Mouse (Mus musculus) embryonic stem cell, embryonic (primary cell): ENCODE measurements around the gene Gale.

ENCODE experiments used
- CTCF ChIA-PET, 4 experiments: fragments of 300-600 bp in 2 of 4; fragments of 350-600 bp in 2 of 4; sonication (Branson Sonifier 250); formaldehyde crosslinking; loops; one replicate each; lab custom pipeline; 2022; ENCODE audit warnings: inconsistent platforms in 2 of 4; lab: Charles Lee
- POLR2A ChIA-PET, 4 experiments: fragments of 300-600 bp in 2 of 4; fragments of 350-600 bp in 2 of 4; sonication (Branson Sonifier 250); formaldehyde crosslinking; loops; one replicate each; lab custom pipeline; 2022; ENCODE audit warnings: antibody characterized with exemption in 4 of 4, inconsistent platforms in 1 of 4; lab: Charles Lee

Gene Gale

DNA sequence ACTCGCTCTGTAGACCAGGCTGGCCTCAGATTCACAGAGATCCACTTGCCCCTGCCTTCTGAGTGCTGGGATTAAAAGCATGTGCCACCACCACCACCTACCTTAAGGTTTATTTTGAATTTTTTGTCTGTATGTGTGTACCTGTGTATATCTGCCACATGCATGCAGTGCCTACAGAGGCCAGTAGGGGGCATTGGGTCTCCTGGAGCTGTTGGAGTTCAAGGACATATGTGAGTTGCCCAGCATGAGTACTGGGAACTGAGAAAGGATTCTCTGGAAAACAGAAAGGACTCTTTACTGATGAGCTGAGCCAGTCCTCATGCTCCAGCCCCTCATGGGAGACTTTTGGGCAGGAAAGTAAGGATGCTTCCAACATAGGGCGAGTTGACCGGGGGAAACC, 12.0 kb upstream of the Gale start:
- CTCF ChIA-PET = interaction anchor here in 3 of 4 experiments (0.6 to 1.7 kb wide), 15 partner anchors 9 to 290 kb away, joined by 3 to 15 read pairs (median 3); partner anchors contain the start of genes Fuca1 (in 2 of the 3), Gale (in 2 of the 3) and Pithd1 (in 1 of the 3)
- POLR2A ChIA-PET = interaction anchor here in 3 of 4 experiments (0.5 to 1.5 kb wide), 11 partner anchors 12 to 109 kb away, joined by 3 to 10 read pairs (median 3); partner anchors contain the start of genes Rpl11 (in 2 of the 3) and Gale (in 1 of the 3)

GRCm38 (mm10) chr4:135953179-135953578, 10.3 kb upstream of the Gale start:
- CTCF ChIA-PET = interaction anchor here in 3 of 4 experiments (0.5 to 1.7 kb wide), 13 partner anchors 10 to 446 kb away, joined by 3 to 9 read pairs (median 4); partner anchors contain the start of gene Gale (in 2 of the 3)
- POLR2A ChIA-PET = interaction anchor here in 2 of 4 experiments (0.6 to 1.7 kb wide), 9 partner anchors 10 to 1666 kb away, joined by 3 to 7 read pairs (median 4); partner anchors contain the start of genes Gale (in 2 of the 2), Pdik1l (in 1 of the 2), Pnrc2 (in 1 of the 2) and Tcea3 (in 1 of the 2)

DNA sequence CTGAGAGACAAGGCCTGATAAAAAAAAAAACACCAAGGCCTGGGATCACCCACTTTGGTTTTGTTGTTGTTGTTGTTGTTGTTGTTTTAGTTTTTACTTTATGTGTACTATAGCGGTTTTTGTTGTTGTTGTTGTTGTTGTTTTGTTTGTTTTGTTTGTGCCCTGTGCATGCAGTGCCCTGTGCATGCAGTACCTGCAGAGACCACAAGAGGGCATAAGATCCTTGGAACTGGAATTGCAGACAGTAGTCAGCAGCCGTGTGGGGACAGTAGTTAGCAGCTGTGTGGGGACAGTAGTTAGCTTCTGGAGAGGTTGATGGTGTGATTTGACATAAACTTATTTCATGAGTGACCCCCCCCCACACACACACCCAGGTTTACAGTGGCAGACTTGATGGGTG, 9.3 kb upstream of the Gale start:
- POLR2A ChIA-PET = interaction anchor here in 3 of 4 experiments (0.8 to 1.8 kb wide), 16 partner anchors 8 to 223 kb away, joined by 3 to 9 read pairs (median 4); partner anchors contain the start of genes Gale (in 2 of the 3), Rpl11 (in 2 of the 3), Hmgcl (in 1 of the 3) and Pnrc2 (in 1 of the 3)

DNA sequence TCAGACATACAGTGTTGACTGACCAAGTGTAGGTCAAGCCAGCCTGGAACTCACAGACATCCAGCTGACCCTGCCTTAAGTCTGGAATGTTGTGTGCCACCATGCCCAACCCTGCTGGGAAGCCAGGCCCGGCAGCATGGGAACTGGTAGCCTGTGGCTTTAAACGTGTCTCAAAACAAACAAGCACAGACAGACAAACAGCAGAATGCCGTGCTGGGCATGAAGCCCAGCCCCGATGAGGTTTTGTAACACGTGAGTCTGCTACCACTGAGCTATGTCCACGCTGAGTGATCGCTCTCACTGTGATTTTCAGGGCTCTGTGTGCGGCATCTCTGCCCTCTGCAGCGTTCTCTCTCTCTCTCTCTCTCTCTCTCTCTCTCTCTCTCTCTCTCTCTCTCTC, 7.6 kb upstream of the Gale start:
- CTCF ChIA-PET = interaction anchor here (0.5 to 1.8 kb wide), 6 partner anchors 9 to 70 kb away, joined by 3 to 7 read pairs (median 4); no protein-coding TSS in a partner anchor
- POLR2A ChIA-PET = interaction anchor here in 3 of 4 experiments (0.6 to 2.2 kb wide), 8 partner anchors 10 to 259 kb away, joined by 3 to 9 read pairs (median 4); partner anchors contain the start of genes Hmgcl (in 2 of the 3), Pithd1 (in 1 of the 3) and Rpl11 (in 1 of the 3)

More for the DNA sequence above, 9.3 kb upstream of the Gale start:
- CTCF ChIA-PET = interaction anchor here (0.5 to 1.7 kb wide), 22 partner anchors 8 to 637 kb away, joined by 3 to 9 read pairs (median 3); partner anchors contain the start of genes Gale (in 2 of the 4) and Hmgcl (in 2 of the 4)

DNA sequence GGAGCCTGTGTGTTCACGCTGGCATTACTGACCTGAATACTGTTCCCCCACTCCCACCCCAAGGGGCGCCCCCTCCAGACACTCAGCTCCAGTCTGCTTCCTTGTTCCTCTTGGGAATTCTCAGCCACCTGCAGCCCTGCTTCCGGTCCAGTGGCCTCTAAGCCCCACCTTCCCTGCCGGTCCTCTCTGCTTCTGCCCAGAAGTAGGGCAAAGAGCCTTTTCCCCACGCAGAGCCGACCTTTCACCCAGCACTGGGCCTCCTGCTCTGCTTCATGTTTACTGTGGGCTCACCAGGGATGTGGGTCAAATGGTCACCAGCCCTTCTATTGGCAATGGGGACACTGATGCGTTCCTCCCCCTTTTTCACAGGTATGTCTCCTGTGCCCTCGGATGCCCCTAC, 5.2 kb upstream of the Gale start:
- CTCF ChIA-PET = interaction anchor here in 3 of 4 experiments (0.5 to 1.7 kb wide), 7 partner anchors 69 to 1679 kb away, joined by 3 to 14 read pairs (median 3); partner anchors contain the start of genes Nipal3 (in 1 of the 3) and Stpg1 (in 1 of the 3)
- POLR2A ChIA-PET = interaction anchor here in 2 of 4 experiments (0.7 to 8.8 kb wide), 9 partner anchors 9 to 102 kb away, joined by 3 to 71 read pairs (median 4); partner anchors contain the start of genes Hmgcl (in 1 of the 2), Rpl11 (in 1 of the 2) and Srsf10 (in 1 of the 2)

DNA sequence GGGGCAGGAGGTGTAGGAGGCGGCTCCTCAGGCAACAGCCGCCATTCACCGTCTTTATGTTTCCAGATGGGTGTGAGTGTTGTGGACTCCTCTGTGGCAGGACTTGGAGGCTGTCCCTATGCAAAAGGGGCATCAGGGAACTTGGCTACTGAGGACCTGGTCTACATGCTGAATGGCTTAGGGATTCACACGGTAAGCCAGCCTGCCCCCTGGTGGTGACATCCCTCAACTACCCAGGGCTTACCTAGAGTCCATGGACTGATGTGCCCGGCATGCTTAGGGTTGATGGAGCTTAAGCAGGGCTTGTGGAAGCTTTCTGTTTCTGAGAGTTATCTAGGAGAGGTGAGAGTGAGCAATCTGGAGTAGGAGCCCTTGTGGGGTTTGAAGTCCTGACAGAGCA, 2.8 kb upstream of the Gale start:
- ChIA-PET CTCF (interaction anchor here (0.6 to 2.9 kb wide), 28 partner anchors 8 to 303 kb away, joined by 3 to 15 read pairs (median 3); partner anchors contain the start of genes Hmgcl (in 1 of the 4), Lypla2 (in 1 of the 4) and Rpl11 (in 1 of the 4)), POLR2A (interaction anchor here in 3 of 4 experiments (0.6 to 8.8 kb wide), 11 partner anchors 11 to 163 kb away, joined by 3 to 71 read pairs (median 3); partner anchors contain the start of genes Pithd1 (in 3 of the 3), Hmgcl (in 2 of the 3), Lypla2 (in 2 of the 3) and Rpl11 (in 2 of the 3))

GRCm38 (mm10) chr4:135961709-135962108, 1.8 kb upstream of the Gale start:
- ChIA-PET POLR2A (interaction anchor here in 2 of 4 experiments (1.1 to 8.8 kb wide), 8 partner anchors 11 to 92 kb away, joined by 3 to 71 read pairs (median 20); partner anchors contain the start of genes Lypla2 (in 2 of the 2), Rpl11 (in 2 of the 2), Hmgcl (in 1 of the 2) and Pithd1 (in 1 of the 2)), CTCF (interaction anchor here in 2 of 4 experiments (1.2 to 2.9 kb wide), 4 partner anchors 10 to 253 kb away, joined by 3 to 15 read pairs (median 6); no protein-coding TSS in a partner anchor)

DNA sequence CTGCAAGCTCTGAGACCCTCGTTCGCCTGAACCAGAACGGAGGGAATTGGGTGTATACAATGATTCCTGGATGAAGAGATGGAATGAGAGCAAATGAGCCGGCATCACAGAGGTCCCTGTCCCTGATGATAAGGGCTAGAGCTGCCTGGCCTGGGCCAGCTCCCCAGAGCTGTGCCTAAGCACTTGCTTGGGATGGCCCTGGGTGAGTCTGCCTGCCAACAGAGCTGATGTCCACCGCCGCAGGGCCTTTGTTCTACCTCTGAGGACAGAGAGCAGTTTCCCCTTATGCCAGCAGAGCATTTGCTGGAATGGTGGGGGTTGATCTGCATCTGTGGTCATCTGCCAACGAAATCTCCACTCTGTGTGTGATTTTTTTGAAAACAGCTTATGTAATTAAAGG, 1.3 kb upstream of the Gale start:
- ChIA-PET CTCF (interaction anchor here in 2 of 4 experiments (1.2 to 2.9 kb wide), 5 partner anchors 8 to 253 kb away, joined by 3 to 15 read pairs (median 6); partner anchors contain the start of gene Pithd1 (in 1 of the 2)), POLR2A (interaction anchor here in 3 of 4 experiments (0.6 to 8.8 kb wide), 21 partner anchors 9 to 227 kb away, joined by 3 to 71 read pairs (median 6); partner anchors contain the start of genes Hmgcl (in 2 of the 3), Lypla2 (in 2 of the 3), Pithd1 (in 2 of the 3) and Rpl11 (in 2 of the 3))

DNA sequence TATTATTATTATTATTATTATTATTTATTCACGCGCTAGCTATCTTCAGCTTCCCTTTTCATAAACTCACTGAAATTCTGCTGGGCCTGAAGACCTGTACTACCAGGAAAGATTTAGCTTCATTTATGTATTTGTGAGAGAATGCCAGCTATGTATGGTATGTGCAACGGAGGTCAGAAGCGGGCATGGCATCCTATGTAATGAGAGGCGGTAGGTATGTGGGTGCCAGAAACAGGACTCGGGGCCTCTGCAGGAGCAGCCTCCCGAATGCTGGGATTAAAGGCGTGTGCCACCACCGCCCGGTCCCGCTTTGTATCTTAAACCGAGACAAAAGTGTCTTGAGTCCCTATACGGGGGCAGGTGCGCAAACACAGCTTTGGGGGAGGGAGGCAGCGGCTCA, 581 bp upstream of the Gale start:
- CTCF ChIA-PET = interaction anchor here in 3 of 4 experiments (0.6 to 2.2 kb wide), 10 partner anchors 9 to 1714 kb away, joined by 3 to 10 read pairs (median 5); partner anchors contain the start of genes Fuca1 (in 1 of the 3) and Pithd1 (in 1 of the 3)
- POLR2A ChIA-PET = interaction anchor here (0.6 to 8.8 kb wide), 37 partner anchors 9 to 284 kb away, joined by 3 to 71 read pairs (median 5); partner anchors contain the start of genes Lypla2 (in 4 of the 4), Rpl11 (in 3 of the 4), Hmgcl (in 2 of the 4) and Pithd1 (in 2 of the 4)

- ChIA-PET POLR2A (interaction anchor here in 3 of 4 experiments (0.6 to 8.8 kb wide), 34 partner anchors 8 to 337 kb away, joined by 3 to 71 read pairs (median 4); partner anchors contain the start of genes Lypla2 (in 3 of the 3), Hmgcl (in 2 of the 3), Pithd1 (in 2 of the 3) and Rpl11 (in 2 of the 3)), CTCF (interaction anchor here in 3 of 4 experiments (0.5 to 2.2 kb wide), 7 partner anchors 8 to 183 kb away, joined by 3 to 10 read pairs (median 3); partner anchors contain the start of genes Fuca1 (in 1 of the 3) and Pithd1 (in 1 of the 3))
These were observed 899 bp downstream of the Gale start for GRCm38 (mm10) chr4:135964426-135964825.

GRCm38 (mm10) chr4:135965113-135965512, 1.6 kb downstream of the Gale start:
- POLR2A ChIA-PET = interaction anchor here in 2 of 4 experiments (1.2 to 8.8 kb wide), 7 partner anchors 8 to 83 kb away, joined by 4 to 71 read pairs (median 5); partner anchors contain the start of genes Hmgcl (in 1 of the 2), Lypla2 (in 1 of the 2) and Pithd1 (in 1 of the 2)
- CTCF ChIA-PET = interaction anchor here in 2 of 4 experiments (0.5 to 1.8 kb wide), 3 partner anchors 21 to 183 kb away, joined by 3 to 10 read pairs (median 3); partner anchors contain the start of gene Fuca1 (in 1 of the 2)

GRCm38 (mm10) chr4:135966283-135966682, 2.8 kb downstream of the Gale start:
- CTCF ChIA-PET = interaction anchor here in 2 of 4 experiments (0.6 to 1.4 kb wide), 2 partner anchors 10 to 20 kb away, joined by 3 read pairs; no protein-coding TSS in a partner anchor
- POLR2A ChIA-PET = interaction anchor here in 3 of 4 experiments (0.5 to 8.8 kb wide), 8 partner anchors 11 to 689 kb away, joined by 3 to 71 read pairs (median 4); partner anchors contain the start of genes Hmgcl (in 1 of the 3) and Pithd1 (in 1 of the 3)

DNA sequence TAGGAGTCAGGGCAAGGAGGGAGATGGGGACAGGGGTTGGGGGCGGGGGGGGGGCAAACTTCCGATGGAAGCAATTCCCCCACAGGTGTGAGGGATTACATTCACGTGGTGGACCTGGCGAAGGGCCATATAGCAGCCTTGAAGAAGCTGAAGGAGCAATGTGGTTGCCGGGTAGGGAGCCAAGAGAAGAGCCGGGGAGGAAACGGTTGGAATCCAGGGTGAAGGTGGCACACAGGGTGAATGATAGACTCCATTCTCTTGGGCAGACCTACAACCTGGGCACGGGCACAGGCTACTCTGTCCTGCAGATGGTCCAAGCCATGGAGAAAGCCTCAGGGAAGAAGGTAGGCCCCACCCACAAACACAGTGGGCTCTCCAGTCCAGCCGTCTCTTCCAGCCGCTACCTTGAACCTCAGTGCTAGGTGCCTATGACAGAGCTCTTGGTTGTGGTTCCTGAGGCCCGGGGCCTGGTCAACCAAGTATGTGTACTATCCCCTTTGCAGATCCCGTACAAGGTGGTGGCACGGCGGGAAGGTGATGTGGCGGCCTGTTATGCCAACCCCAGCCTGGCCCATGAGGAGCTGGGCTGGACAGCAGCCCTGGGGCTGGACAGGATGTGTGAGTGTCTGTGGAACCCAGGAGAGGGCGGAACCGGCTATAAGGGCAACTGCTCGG, 3.7 kb downstream of the Gale start:
- CTCF ChIA-PET = interaction anchor here in 1 of 4 experiments (0.7 kb wide), 1 partner anchor 15 kb away, joined by 3 read pairs; no protein-coding TSS in a partner anchor
- POLR2A ChIA-PET = interaction anchor here in 3 of 4 experiments (0.6 to 2.2 kb wide), 7 partner anchors 12 to 646 kb away, joined by 3 to 7 read pairs (median 4); partner anchors contain the start of genes Rpl11 (in 2 of the 3) and Pithd1 (in 1 of the 3)

- ChIA-PET POLR2A (interaction anchor here in 3 of 4 experiments (0.6 to 2.2 kb wide), 10 partner anchors 18 to 85 kb away, joined by 3 to 7 read pairs (median 4); partner anchors contain the start of genes Rpl11 (in 2 of the 3) and Pithd1 (in 1 of the 3)), CTCF (interaction anchor here in 2 of 4 experiments (0.5 to 0.8 kb wide), 2 partner anchors 14 to 48 kb away, joined by 3 read pairs; partner anchors contain the start of gene Fuca1 (in 1 of the 2))
These were observed 4.8 kb downstream of the Gale start for GRCm38 (mm10) chr4:135968271-135968869.

- ChIA-PET POLR2A (interaction anchor here in 3 of 4 experiments (0.6 to 8.1 kb wide), 12 partner anchors 17 to 415 kb away, joined by 3 to 78 read pairs (median 4); partner anchors contain the start of genes Pithd1 (in 2 of the 3), Rpl11 (in 2 of the 3) and Cnr2 (in 1 of the 3)), CTCF (interaction anchor here in 1 of 4 experiments (0.8 kb wide), 1 partner anchor 49 kb away, joined by 3 read pairs; the partner anchor contains the start of gene Fuca1)
These were observed 5.7 kb downstream of the Gale start for GRCm38 (mm10) chr4:135969070-135969750.
